Mouse (Mus musculus): ENCODE results near the gene Actn2. TPM values are rescaled to one million over a fixed set of nuclear protein-coding genes. Genes with fewer than 3 reads are reported as not detected.

The Actn2 gene
- polyA plus RNA-seq, 1 experiment from 2014 or later, result 0.64 TPM

DNA sequence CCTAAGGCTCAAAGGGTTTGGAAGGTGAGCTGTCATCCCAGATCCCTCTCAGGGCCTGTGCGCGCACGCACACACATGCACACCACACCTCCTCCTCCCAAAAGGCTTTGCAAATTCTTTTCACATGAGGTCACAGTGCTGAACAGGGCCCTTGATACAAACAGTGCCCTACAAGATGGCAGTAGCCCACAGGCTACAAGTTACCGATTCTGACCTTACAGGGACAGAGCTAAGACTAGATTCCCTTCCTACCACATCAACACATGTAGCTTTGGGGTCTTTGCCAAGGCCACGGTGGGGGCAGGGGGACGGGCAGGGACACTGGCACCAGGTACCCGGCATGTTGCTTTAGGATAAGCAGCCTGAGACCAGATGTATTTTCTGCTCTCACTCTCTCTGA, 46.8 kb downstream of the Actn2 start:
- Histone ChIP-seq H3K4me3 (ENCODE audit: low read depth, low read length) (no peak overlapping the region), H3K9me3 (ENCODE audit: control insufficient read depth, low read depth, low read length) (no peaks in the 10 kb centered on the region), H3K36me3 (ENCODE audit: control insufficient read depth, insufficient read depth, low read length) (no peaks in the 10 kb centered on the region), H3K4me2 (replicated peaks; ENCODE audit: low read depth, low read length) (no peak overlapping the region), H3K9ac (replicated peaks; ENCODE audit: low read depth, low read length) (no peak overlapping the region), H3K4me1 (ENCODE audit: control insufficient read depth, insufficient read depth, low read length) (no peaks in the 10 kb centered on the region), H3K27me3 (ENCODE audit: control insufficient read depth, insufficient read depth, low read length) (no peaks in the 10 kb centered on the region), H3K27ac (ENCODE audit: low read length) (no peak overlapping the region)
- WGBS, result 77% methylated on average over 7 of the region's 7 CpGs
- ATAC-seq (ENCODE audit: insufficient number of reproducible peaks, insufficient read depth, low FRiP score, low read depth), result no peak

DNA sequence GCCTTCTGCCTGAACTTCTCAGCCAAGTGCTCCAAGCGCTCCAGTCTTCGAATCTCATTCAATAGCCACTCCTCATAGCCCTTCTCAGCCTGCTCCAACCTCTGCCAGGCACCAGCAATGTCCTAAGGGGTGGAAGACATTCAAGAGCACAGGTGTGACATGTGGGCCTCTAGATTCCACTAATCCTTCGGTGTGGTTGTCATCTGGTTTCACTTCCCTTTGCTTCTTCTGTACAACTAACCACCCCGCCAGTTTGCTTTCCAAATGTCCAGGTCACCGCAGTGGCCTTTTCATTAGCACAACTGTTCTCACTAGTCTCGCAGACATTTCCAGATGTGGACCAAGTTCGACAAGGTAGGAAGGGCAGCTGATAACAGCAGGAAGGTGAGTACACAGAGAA, 49.9 kb downstream of the Actn2 start:
- H3K9ac ChIP-seq (replicated peaks; ENCODE audit: low read depth, low read length), result no peak overlapping the region
- H3K27me3 ChIP-seq (ENCODE audit: control insufficient read depth, insufficient read depth, low read length), result no peaks in the 10 kb centered on the region
- no peak for ATAC-seq (ENCODE audit: insufficient number of reproducible peaks, insufficient read depth, low FRiP score, low read depth)
- H3K4me1 ChIP-seq (ENCODE audit: control insufficient read depth, insufficient read depth, low read length), result no peaks in the 10 kb centered on the region
- 89% methylated on average over 7 of the region's 7 CpGs for WGBS
- no peak overlapping the region for H3K4me3 ChIP-seq (ENCODE audit: low read depth, low read length)
- no peak overlapping the region for H3K27ac ChIP-seq (ENCODE audit: low read length)
- H3K4me2 ChIP-seq (replicated peaks; ENCODE audit: low read depth, low read length), result no peak overlapping the region
- no peaks in the 10 kb centered on the region for H3K9me3 ChIP-seq (ENCODE audit: control insufficient read depth, low read depth, low read length)
- H3K36me3 ChIP-seq (ENCODE audit: control insufficient read depth, insufficient read depth, low read length), result no peaks in the 10 kb centered on the region

DNA sequence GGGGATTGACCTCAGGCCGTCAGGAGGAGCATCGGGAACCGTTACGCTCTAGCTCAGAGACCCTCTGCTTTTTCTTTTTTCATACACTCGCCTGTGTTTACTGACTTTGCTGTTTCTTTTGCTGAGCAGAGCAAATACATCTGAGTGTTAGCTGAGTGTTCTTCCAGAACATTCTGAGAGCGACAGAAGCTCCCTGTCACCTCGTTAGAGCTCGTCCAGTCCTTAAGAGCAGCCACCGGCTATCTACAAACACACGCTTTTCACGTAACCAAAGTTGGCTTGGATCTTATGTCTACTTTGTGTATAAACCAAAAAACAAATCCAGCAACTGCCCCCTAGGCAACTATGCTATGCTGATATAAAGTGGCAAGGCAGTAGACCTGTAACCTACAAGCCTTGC, 56.0 kb downstream of the Actn2 start:
- no peaks in the 10 kb centered on the region for H3K9me3 ChIP-seq (ENCODE audit: control insufficient read depth, low read depth, low read length)
- no peaks in the 10 kb centered on the region for H3K4me1 ChIP-seq (ENCODE audit: control insufficient read depth, insufficient read depth, low read length)
- H3K9ac ChIP-seq (replicated peaks; ENCODE audit: low read depth, low read length), result no peak overlapping the region
- no peak overlapping the region for H3K27ac ChIP-seq (ENCODE audit: low read length)
- no peak overlapping the region for H3K4me2 ChIP-seq (replicated peaks; ENCODE audit: low read depth, low read length)
- WGBS, result 82% methylated on average over 11 of the region's 11 CpGs
- H3K4me3 ChIP-seq (ENCODE audit: low read depth, low read length), result no peak overlapping the region
- H3K27me3 ChIP-seq (ENCODE audit: control insufficient read depth, insufficient read depth, low read length), result no peaks in the 10 kb centered on the region
- H3K36me3 ChIP-seq (ENCODE audit: control insufficient read depth, insufficient read depth, low read length), result no peaks in the 10 kb centered on the region
- no peak for ATAC-seq (ENCODE audit: insufficient number of reproducible peaks, insufficient read depth, low FRiP score, low read depth)

- no peak overlapping the region for H3K4me2 ChIP-seq (replicated peaks; ENCODE audit: low read depth, low read length)
- H3K4me1 ChIP-seq (ENCODE audit: control insufficient read depth, insufficient read depth, low read length), result no peaks in the 10 kb centered on the region
- WGBS, result 91% methylated on average over 3 of the region's 3 CpGs
- H3K9me3 ChIP-seq (ENCODE audit: control insufficient read depth, low read depth, low read length), result no peaks in the 10 kb centered on the region
- H3K27me3 ChIP-seq (ENCODE audit: control insufficient read depth, insufficient read depth, low read length), result no peaks in the 10 kb centered on the region
- no peak overlapping the region for H3K27ac ChIP-seq (ENCODE audit: low read length)
- no peaks in the 10 kb centered on the region for H3K36me3 ChIP-seq (ENCODE audit: control insufficient read depth, insufficient read depth, low read length)
- H3K9ac ChIP-seq (replicated peaks; ENCODE audit: low read depth, low read length), result no peak overlapping the region
- no peak for ATAC-seq (ENCODE audit: insufficient number of reproducible peaks, insufficient read depth, low FRiP score, low read depth)
- H3K4me3 ChIP-seq (ENCODE audit: low read depth, low read length), result no peak overlapping the region
Observed at GRCm38 (mm10) chr13:12283826-12284225, 56.7 kb downstream of the Actn2 start.

GRCm38 (mm10) chr13:12274721-12275120, 65.8 kb downstream of the Actn2 start:
- Histone ChIP-seq H3K4me3 (ENCODE audit: low read depth, low read length) (no peak overlapping the region), H3K36me3 (ENCODE audit: control insufficient read depth, insufficient read depth, low read length) (no peaks in the 10 kb centered on the region), H3K9ac (replicated peaks; ENCODE audit: low read depth, low read length) (no peak overlapping the region), H3K4me2 (replicated peaks; ENCODE audit: low read depth, low read length) (no peak overlapping the region), H3K27ac (ENCODE audit: low read length) (no peak overlapping the region), H3K27me3 (ENCODE audit: control insufficient read depth, insufficient read depth, low read length) (no peaks in the 10 kb centered on the region), H3K4me1 (ENCODE audit: control insufficient read depth, insufficient read depth, low read length) (no peaks in the 10 kb centered on the region), H3K9me3 (ENCODE audit: control insufficient read depth, low read depth, low read length) (no peaks in the 10 kb centered on the region)
- peak; percentile 33; the same call in 1 of the 2 replicates for ATAC-seq (ENCODE audit: insufficient number of reproducible peaks, insufficient read depth, low FRiP score, low read depth)
- WGBS, result 77% methylated on average over 6 of the region's 6 CpGs

GRCm38 (mm10) chr13:12274220-12274619, 66.3 kb downstream of the Actn2 start:
- ATAC-seq (ENCODE audit: insufficient number of reproducible peaks, insufficient read depth, low FRiP score, low read depth), result no peak
- WGBS, result 83% methylated on average over 4 of the region's 4 CpGs
- H3K4me3 ChIP-seq (ENCODE audit: low read depth, low read length), result no peak overlapping the region
- no peaks in the 10 kb centered on the region for H3K36me3 ChIP-seq (ENCODE audit: control insufficient read depth, insufficient read depth, low read length)
- no peak overlapping the region for H3K9ac ChIP-seq (replicated peaks; ENCODE audit: low read depth, low read length)
- no peaks in the 10 kb centered on the region for H3K27me3 ChIP-seq (ENCODE audit: control insufficient read depth, insufficient read depth, low read length)
- no peaks in the 10 kb centered on the region for H3K4me1 ChIP-seq (ENCODE audit: control insufficient read depth, insufficient read depth, low read length)
- H3K27ac ChIP-seq (ENCODE audit: low read length), result no peak overlapping the region
- H3K9me3 ChIP-seq (ENCODE audit: control insufficient read depth, low read depth, low read length), result no peaks in the 10 kb centered on the region
- H3K4me2 ChIP-seq (replicated peaks; ENCODE audit: low read depth, low read length), result no peak overlapping the region

GRCm38 (mm10) chr13:12272953-12273352, 67.6 kb downstream of the Actn2 start:
- H3K27ac ChIP-seq (ENCODE audit: low read length), result no peak overlapping the region
- no peaks in the 10 kb centered on the region for H3K4me1 ChIP-seq (ENCODE audit: control insufficient read depth, insufficient read depth, low read length)
- no peak overlapping the region for H3K4me2 ChIP-seq (replicated peaks; ENCODE audit: low read depth, low read length)
- no peak for ATAC-seq (ENCODE audit: insufficient number of reproducible peaks, insufficient read depth, low FRiP score, low read depth)
- H3K27me3 ChIP-seq (ENCODE audit: control insufficient read depth, insufficient read depth, low read length), result no peaks in the 10 kb centered on the region
- H3K36me3 ChIP-seq (ENCODE audit: control insufficient read depth, insufficient read depth, low read length), result no peaks in the 10 kb centered on the region
- no peak overlapping the region for H3K9ac ChIP-seq (replicated peaks; ENCODE audit: low read depth, low read length)
- WGBS, result 55% methylated on average over 3 of the region's 3 CpGs
- H3K4me3 ChIP-seq (ENCODE audit: low read depth, low read length), result no peak overlapping the region
- H3K9me3 ChIP-seq (ENCODE audit: control insufficient read depth, low read depth, low read length), result no peaks in the 10 kb centered on the region

DNA sequence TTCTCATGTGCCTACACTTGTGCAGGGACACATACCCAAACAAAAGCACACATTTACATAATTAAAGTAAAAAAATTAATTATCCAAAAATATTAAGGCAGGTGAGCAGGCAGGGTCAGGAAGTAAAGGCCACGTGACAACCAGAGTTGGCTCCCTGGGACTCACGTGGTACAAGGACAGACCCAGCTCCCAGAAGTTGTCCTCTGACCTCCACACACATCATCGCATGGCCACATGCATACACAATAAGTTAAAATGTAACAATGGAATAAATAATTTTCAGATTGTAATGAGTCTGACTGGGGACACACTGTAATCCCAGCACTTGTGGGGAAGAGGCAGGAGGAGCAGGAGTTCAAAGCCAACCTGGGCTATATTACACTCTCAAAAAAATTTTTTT, 72.6 kb downstream of the Actn2 start:
- Histone ChIP-seq H3K27me3 (ENCODE audit: control insufficient read depth, insufficient read depth, low read length) (no peaks in the 10 kb centered on the region), H3K36me3 (ENCODE audit: control insufficient read depth, insufficient read depth, low read length) (no peaks in the 10 kb centered on the region), H3K4me3 (ENCODE audit: low read depth, low read length) (no peak overlapping the region), H3K9me3 (ENCODE audit: control insufficient read depth, low read depth, low read length) (no peaks in the 10 kb centered on the region), H3K4me2 (replicated peaks; ENCODE audit: low read depth, low read length) (no peak overlapping the region), H3K9ac (replicated peaks; ENCODE audit: low read depth, low read length) (no peak overlapping the region), H3K27ac (ENCODE audit: low read length) (no peak overlapping the region), H3K4me1 (ENCODE audit: control insufficient read depth, insufficient read depth, low read length) (no peaks in the 10 kb centered on the region)
- ATAC-seq (ENCODE audit: insufficient number of reproducible peaks, insufficient read depth, low FRiP score, low read depth), result no peak
- WGBS, result 93% methylated on average over 3 of the region's 3 CpGs

- H3K9ac ChIP-seq (replicated peaks; ENCODE audit: low read depth, low read length), result no peak overlapping the region
- H3K4me3 ChIP-seq (ENCODE audit: low read depth, low read length), result no peak overlapping the region
- no peaks in the 10 kb centered on the region for H3K36me3 ChIP-seq (ENCODE audit: control insufficient read depth, insufficient read depth, low read length)
- H3K4me2 ChIP-seq (replicated peaks; ENCODE audit: low read depth, low read length), result no peak overlapping the region
- H3K27me3 ChIP-seq (ENCODE audit: control insufficient read depth, insufficient read depth, low read length), result no peaks in the 10 kb centered on the region
- H3K4me1 ChIP-seq (ENCODE audit: control insufficient read depth, insufficient read depth, low read length), result no peaks in the 10 kb centered on the region
- ATAC-seq (ENCODE audit: insufficient number of reproducible peaks, insufficient read depth, low FRiP score, low read depth), result no peak
- no peak overlapping the region for H3K27ac ChIP-seq (ENCODE audit: low read length)
- 41% methylated on average over 3 of the region's 3 CpGs for WGBS
- no peaks in the 10 kb centered on the region for H3K9me3 ChIP-seq (ENCODE audit: control insufficient read depth, low read depth, low read length)
Observed at GRCm38 (mm10) chr13:12267097-12267496, 73.5 kb downstream of the Actn2 start.

All from stomach, embryonic 14.5 days (tissue).